Mouse (Mus musculus) midbrain, embryonic 16.5 days (tissue): ENCODE measurements at regions not wholly inside any gene's neighbourhood (a gene's known extent, or its start where the extent isn't known, plus 50 kb on each side); places are given as distances from the start of the nearest gene placed in this dataset.

ENCODE experiments used
- ATAC-seq: fragments of 200-750 bp; cut with Nextera tagmentation; 2 replicates; pipeline ENCODE4 v1.8.0; 2017; ENCODE audit warnings: moderate TSS enrichment
- H3K27ac ChIP-seq: fragments of 300-500 bp; sonication (generic); 2 replicates; pipeline ENCODE4 v1.5.1; 2014; ENCODE audit warnings: mild to moderate bottlenecking, low read length, mixed read lengths
- H3K27me3 ChIP-seq: fragments of 300-500 bp; sonication (generic); 2 replicates; pipeline ENCODE4 v1.6.1; 2014; ENCODE audit warnings: low read depth, low read length, mixed read lengths; ENCODE audit not compliant: control insufficient read depth, insufficient read depth
- H3K36me3 ChIP-seq: fragments of 300-500 bp; sonication (generic); 2 replicates; pipeline ENCODE4 v1.6.1; 2014; ENCODE audit warnings: mild to moderate bottlenecking, low read length, moderate library complexity, mixed read lengths; ENCODE audit not compliant: control insufficient read depth, insufficient read depth
- H3K4me1 ChIP-seq: fragments of 300-500 bp; sonication (generic); 2 replicates; pipeline ENCODE4 v1.6.1; 2014; ENCODE audit warnings: mild to moderate bottlenecking, low read length, mixed read lengths; ENCODE audit not compliant: control insufficient read depth, insufficient read depth
- H3K4me2 ChIP-seq: fragments of 300-500 bp; sonication (generic); 2 replicates; pipeline ENCODE4 v1.6.1; 2014; ENCODE audit warnings: mild to moderate bottlenecking, low read length, mixed read lengths
- H3K4me3 ChIP-seq: fragments of 300-500 bp; sonication (generic); 2 replicates; pipeline ENCODE4 v1.5.1; 2014; ENCODE audit warnings: low read depth, mild to moderate bottlenecking, low read length, moderate library complexity, mixed read lengths
- H3K9ac ChIP-seq: fragments of 300-500 bp; sonication (generic); 2 replicates; pipeline ENCODE4 v1.6.1; 2014; ENCODE audit warnings: low read depth, low read length, mixed read lengths
- H3K9me3 ChIP-seq: fragments of 300-500 bp; sonication (generic); replicated peaks from 2 replicates; pipeline ENCODE4 v1.6.1; 2014; ENCODE audit warnings: mild to moderate bottlenecking, low read length, mixed read lengths; ENCODE audit not compliant: control insufficient read depth, poor library complexity, severe bottlenecking
- WGBS: fragments of 180-500 bp; shearing (Covaris S2); extraction: QIAGEN DNeasy Blood & Tissue Kit; methylation state at CpG from one replicate; pipeline ENCODE4 v1.1.7; 2014; 5-methylcytosine and 5-hydroxymethylcytosine counted together

GRCm38 (mm10) chr2:178830313-178830712, 400.0 kb downstream of the Cdh26 start:
- Histone ChIP-seq H3K4me1 (no peaks in the 10 kb centered on the region; the same call in 1 of the 2 replicates), H3K36me3 (no peaks in the 10 kb centered on the region), H3K27ac (no peak overlapping the region), H3K9ac (no peak overlapping the region), H3K4me3 (no peak overlapping the region), H3K4me2 (no peak overlapping the region), H3K9me3 (no peaks in the 10 kb centered on the region), H3K27me3 (no peaks in the 10 kb centered on the region)
- ATAC-seq: no peak
- 72% methylated on average over 3 of the region's 3 CpGs for WGBS

GRCm38 (mm10) chr2:178834986-178835385, 404.7 kb downstream of the Cdh26 start:
- ATAC-seq: no peak
- Histone ChIP-seq H3K9me3 (no peaks in the 10 kb centered on the region), H3K9ac (no peak overlapping the region), H3K4me3 (no peak overlapping the region), H3K36me3 (no peaks in the 10 kb centered on the region), H3K4me2 (no peak overlapping the region), H3K27ac (no peak overlapping the region), H3K4me1 (peaks cover 6% of the 10 kb centered on the region), H3K27me3 (no peaks in the 10 kb centered on the region)
- WGBS: 87% methylated on average over 7 of the region's 7 CpGs

- H3K36me3 ChIP-seq: no peaks in the 10 kb centered on the region
- H3K9me3 ChIP-seq: no peaks in the 10 kb centered on the region
- H3K27ac ChIP-seq: no peak overlapping the region
- H3K4me3 ChIP-seq: no peak overlapping the region
- ATAC-seq: no peak
- H3K9ac ChIP-seq: no peak overlapping the region
- H3K4me1 ChIP-seq: peaks cover 6% of the 10 kb centered on the region
- WGBS: 8% methylated on average over 6 of the region's 6 CpGs
- no peaks in the 10 kb centered on the region for H3K27me3 ChIP-seq
- no peak overlapping the region for H3K4me2 ChIP-seq
These were observed 408.2 kb downstream of the Cdh26 start for GRCm38 (mm10) chr2:178838571-178838970.

DNA sequence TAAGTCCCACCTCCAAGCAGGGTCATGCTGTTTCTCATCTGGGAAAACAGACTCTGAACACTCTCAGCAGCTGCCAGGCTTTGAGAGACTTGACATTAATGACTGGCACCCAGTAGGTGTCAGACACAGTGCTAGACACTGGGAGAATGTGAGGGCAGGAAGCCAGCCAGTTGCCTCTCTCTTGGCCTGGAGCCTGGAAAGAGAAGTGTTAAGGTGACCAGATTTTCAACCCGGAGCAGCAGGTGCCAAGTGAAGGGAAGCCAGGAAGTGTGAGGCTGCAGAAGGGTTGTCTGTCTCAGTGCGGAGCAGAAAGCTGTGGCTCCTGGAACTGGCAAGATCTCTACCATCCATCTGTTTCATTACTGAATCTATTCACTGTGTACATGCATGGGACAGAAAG, 410.6 kb downstream of the Cdh26 start:
- H3K9ac ChIP-seq: no peak overlapping the region
- no peak overlapping the region for H3K4me2 ChIP-seq
- no peak overlapping the region for H3K27ac ChIP-seq
- H3K36me3 ChIP-seq: no peaks in the 10 kb centered on the region
- peaks cover 6% of the 10 kb centered on the region for H3K4me1 ChIP-seq
- no peak overlapping the region for H3K4me3 ChIP-seq
- no peaks in the 10 kb centered on the region for H3K27me3 ChIP-seq
- 83% methylated on average over 2 of the region's 2 CpGs for whole genome bisulfite sequencing
- 0 out of 2 replicates have a peak, but pooled peaks have one; percentile 10 for ATAC-seq
- no peaks in the 10 kb centered on the region for H3K9me3 ChIP-seq

- H3K9ac ChIP-seq: no peak overlapping the region
- 65% methylated on average over 12 of the region's 12 CpGs for WGBS
- no peak for ATAC-seq
These were observed 412.3 kb downstream of the Cdh26 start for GRCm38 (mm10) chr2:178842595-178842994.

DNA sequence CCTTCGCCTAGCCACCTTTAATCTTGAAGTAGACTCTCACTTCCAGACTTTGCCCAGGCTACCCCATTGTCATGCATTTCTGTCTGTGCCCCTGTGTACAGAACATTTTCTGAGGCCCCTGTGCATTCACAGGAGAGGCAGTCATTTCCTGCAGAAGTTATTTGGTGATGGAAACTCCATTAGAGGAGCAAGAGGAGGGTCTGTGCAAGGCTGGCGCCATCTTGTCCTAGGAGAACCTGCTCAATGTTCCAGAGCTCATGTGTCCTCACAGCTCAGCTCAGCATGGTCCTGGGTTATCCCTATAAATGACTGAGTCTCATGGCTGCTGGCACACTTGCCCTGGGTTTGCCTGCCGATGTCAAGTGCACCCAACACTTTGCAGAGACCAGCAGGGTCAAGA, 413.1 kb downstream of the Cdh26 start:
- Histone ChIP-seq H3K9me3 (no peaks in the 10 kb centered on the region), H3K4me1 (peaks cover 4% of the 10 kb centered on the region), H3K9ac (no peak overlapping the region), H3K27ac (no peak overlapping the region), H3K4me2 (no peak overlapping the region), H3K36me3 (no peaks in the 10 kb centered on the region), H3K27me3 (no peaks in the 10 kb centered on the region), H3K4me3 (no peak overlapping the region)
- WGBS: 89% methylated on average over 3 of the region's 3 CpGs
- ATAC-seq: no peak

More at GRCm38 (mm10) chr2:178842595-178842994, 412.3 kb downstream of the Cdh26 start:
- Histone ChIP-seq H3K36me3 (no peaks in the 10 kb centered on the region), H3K4me1 (peaks cover 6% of the 10 kb centered on the region), H3K4me3 (no peak overlapping the region), H3K27ac (no peak overlapping the region), H3K4me2 (no peak overlapping the region), H3K9me3 (no peaks in the 10 kb centered on the region), H3K27me3 (no peaks in the 10 kb centered on the region)

GRCm38 (mm10) chr2:178844561-178844960, 414.2 kb downstream of the Cdh26 start:
- Histone ChIP-seq H3K4me2 (no peak overlapping the region), H3K27ac (no peak overlapping the region), H3K4me3 (no peak overlapping the region), H3K9ac (no peak overlapping the region), H3K27me3 (no peaks in the 10 kb centered on the region), H3K4me1 (no peaks in the 10 kb centered on the region), H3K9me3 (no peaks in the 10 kb centered on the region), H3K36me3 (no peaks in the 10 kb centered on the region)
- no peak for ATAC-seq
- WGBS: 67% methylated on average over 4 of the region's 4 CpGs

GRCm38 (mm10) chr2:178850320-178850719, 420.0 kb downstream of the Cdh26 start:
- no peak overlapping the region for H3K27ac ChIP-seq
- ATAC-seq: peak; percentile 12; the same call in 1 of the 2 replicates
- H3K9me3 ChIP-seq: no peaks in the 10 kb centered on the region
- WGBS: 78% methylated on average over 10 of the region's 10 CpGs
- H3K4me3 ChIP-seq: no peak overlapping the region
- no peak overlapping the region for H3K9ac ChIP-seq
- H3K27me3 ChIP-seq: no peaks in the 10 kb centered on the region
- H3K36me3 ChIP-seq: no peaks in the 10 kb centered on the region
- no peak overlapping the region; the same call in 1 of the 2 replicates for H3K4me2 ChIP-seq
- H3K4me1 ChIP-seq: peaks cover 18% of the 10 kb centered on the region

DNA sequence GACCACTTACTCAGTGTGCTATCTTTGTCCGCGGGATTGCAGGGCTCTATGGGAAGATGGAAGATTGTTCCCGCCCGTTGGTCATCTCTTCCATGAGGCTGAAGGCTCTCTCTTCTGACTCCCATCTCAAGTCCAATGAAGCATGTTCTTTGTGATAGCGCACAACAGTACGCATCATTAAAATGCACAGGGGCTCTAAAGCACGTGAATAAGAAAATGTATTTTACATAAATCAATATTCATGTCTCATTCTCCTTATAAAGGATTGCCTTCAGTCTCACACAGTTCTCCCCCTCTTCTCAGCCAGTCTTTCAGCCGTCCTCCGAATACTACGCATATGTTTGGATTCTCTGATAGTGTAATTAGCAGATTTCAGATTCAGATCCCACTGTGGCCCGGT, 420.4 kb downstream of the Cdh26 start:
- Histone ChIP-seq H3K9me3 (no peaks in the 10 kb centered on the region), H3K9ac (no peak overlapping the region), H3K27me3 (no peaks in the 10 kb centered on the region), H3K36me3 (no peaks in the 10 kb centered on the region), H3K4me1 (peaks cover 18% of the 10 kb centered on the region), H3K4me2 (peak overlapping the region; percentile 15), H3K4me3 (no peak overlapping the region), H3K27ac (no peak overlapping the region)
- WGBS: 30% methylated on average over 11 of the region's 11 CpGs
- peak; percentile 59 for ATAC-seq
